Mouse (Mus musculus) erythroid progenitor cell, adult 5-6 weeks (primary cell): ENCODE results near the gene Rsg1. TPM values are rescaled to one million over a fixed set of nuclear protein-coding genes. Genes with fewer than 3 reads are reported as not detected.

Experiments
- ATAC-seq: replicated peaks from 2 replicates; pipeline ENCODE4 v1.8.0; 2016; ENCODE audit warnings: moderate number of reproducible peaks, mild to moderate bottlenecking, moderate TSS enrichment, inconsistent platforms; ENCODE audit not compliant: poor library complexity, low FRiP score, severe bottlenecking
- total RNA-seq, 2 experiments: library from RNA; stranded (forward) in 1 of 2; stranded (reverse) in 1 of 2; fragments of 150-400 nt in 1 of 2; fragments of 186-747, 209-891 nt in 1 of 2; gene quantifications; 2 replicates each; pipeline versions ENCODE4 v1.2.3 to v1.2.4; 2015 to 2017; ENCODE audit warnings: low replicate concordance in 2 of 2

Gene Rsg1
- total RNA-seq, 2 experiments from 2014 or later: not detected

DNA sequence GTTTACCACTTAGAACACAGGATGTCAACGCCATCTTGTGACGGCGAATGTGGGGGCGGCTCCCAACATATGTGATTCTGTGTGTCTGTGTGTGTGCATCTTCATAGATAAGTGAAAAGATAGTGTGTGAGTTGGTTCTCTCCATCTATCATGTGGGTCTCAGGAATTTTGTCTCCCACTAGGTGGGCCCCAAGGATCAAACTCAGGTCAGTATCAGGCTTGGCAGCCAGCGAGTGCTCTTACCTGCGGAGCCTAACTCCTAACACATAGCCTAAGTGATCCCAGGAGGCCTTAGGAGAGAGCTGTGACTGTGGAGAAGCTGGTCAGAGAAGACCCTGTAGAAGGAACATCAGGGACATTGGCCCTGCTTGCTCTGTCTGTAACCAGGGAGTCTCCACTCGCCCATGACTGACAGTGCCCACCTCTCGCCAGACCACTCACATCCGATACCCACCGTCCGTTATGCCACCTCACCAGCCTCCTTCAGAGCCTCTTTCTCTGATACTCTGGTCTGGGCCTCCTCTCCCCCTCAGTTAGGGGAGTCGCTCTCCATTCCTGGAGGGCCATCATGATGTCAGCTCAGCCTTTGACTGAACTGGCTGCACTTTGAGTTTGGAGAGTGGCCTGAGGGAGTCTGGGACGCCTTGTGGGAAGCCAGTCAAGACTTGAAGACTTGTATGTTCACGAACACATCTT lies 3.1 kb upstream of the Rsg1 start:
- ATAC-seq: peak; percentile 51

DNA sequence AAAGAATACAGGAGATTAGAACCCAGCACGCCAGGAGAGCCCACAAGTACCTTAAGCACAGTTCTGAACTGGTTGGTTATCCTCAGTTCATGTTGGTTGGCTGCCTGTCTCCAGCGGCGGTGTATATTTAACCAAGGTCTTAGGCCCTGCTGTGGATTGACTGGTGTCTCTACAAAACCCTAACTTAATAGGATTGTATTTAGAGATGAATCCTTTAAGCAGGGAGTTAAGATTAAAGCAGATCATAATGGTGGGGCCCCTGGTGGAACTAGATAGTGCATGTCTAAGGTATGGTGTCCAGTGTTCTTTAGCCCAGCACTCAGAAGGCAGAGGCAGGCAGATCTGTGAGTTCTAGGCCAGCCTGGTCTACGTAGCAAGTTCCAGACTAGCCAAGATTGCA lies 2.1 kb upstream of the Rsg1 start:
- no peak for ATAC-seq

DNA sequence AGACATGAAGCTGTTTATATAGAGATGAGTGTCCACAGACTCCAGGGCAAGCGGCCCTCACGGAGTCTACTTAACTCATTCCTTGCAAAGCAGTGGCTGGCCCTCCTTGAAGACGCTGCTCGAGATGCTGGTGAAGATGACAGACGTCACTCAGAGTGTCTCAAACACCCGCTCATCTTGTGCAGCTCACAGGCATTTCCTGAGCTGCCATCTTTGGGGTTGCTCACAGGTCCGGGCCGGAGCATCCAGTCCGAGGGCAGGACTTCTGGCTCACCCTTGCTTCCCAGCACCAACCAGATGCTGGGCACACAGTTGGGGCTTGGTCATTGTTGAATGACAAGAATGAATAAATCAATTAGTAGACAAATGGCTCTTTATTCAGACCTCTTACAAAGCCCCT lies 864 bp upstream of the Rsg1 start:
- no peak for ATAC-seq

DNA sequence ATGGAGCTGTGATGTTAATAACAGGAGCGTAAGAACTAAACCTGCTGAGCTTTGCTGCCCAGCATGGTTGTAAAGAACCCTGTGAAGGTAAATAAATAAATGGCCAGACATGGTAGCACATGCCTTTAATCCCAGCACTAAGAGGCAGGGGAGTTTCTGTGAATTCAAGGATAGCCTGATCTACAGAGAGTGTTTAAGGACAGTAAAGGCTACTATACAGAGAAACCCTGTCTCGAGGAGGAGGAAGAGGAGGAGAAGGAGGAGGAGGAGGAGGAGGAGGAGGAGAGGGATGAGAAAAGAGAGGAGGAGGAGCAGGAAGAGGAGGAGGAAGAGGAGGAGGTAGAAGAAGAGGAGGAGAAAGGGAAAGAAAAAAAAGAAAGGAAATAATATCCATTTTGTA lies 414 bp upstream of the Rsg1 start:
- 0 out of 2 replicates have a peak, but pooled peaks have one; percentile 5 for ATAC-seq

DNA sequence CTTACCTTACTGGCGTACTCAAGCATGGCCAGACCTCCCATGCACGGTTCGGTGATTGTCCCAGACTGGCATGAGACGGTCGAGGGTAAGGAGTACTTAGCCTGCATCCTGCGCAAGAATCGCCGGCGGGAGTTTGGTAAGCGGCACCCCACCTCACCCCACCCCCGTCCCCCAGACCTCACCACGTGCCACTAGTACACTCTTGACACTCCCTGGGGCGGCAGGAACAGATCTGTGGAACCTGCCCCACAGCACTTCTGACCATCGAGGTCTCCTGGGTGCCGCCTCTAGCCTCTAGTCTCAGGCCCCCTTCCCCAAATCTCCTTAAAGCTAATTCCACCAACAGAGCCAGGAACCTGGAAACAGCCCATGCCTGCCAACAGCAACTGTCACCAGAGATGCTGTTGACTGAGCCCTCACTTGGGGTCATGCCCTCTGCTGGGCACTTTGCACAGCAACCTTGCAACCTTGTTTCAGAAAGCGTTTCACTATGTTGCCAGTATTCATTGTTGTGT lies 638 bp downstream of the Rsg1 start:
- ATAC-seq: peak; percentile 68

DNA sequence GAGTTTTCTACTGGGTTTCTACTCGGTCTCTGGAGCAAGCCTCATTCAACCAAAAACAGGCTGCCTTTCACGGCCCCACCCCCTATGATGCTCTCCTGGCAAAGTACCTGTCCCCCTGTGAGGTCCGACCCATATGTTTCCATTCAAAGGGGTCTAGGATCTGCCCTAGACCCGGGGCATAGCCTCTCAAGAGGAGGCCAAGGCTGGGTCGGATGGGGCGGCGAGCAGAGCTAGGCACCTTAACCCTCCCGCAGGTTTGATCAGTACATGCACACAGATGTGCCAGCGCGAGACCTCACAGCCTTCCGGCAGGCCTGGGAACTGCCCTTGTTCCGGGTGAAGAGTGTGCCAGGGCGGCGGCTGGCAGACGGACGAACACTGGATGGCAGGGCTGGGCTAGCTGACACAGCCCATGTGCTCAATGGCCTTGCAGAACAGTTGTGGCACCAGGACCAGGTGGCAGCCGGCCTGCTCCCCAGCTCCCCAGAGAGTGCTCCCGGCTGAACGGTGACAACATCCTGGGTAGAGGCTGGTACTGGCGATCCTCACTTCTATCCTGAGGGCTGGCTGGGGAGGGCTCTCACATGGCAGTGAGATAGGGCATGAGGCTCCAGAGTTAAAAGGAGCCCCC lies 5.9 kb downstream of the Rsg1 start:
- ATAC-seq: no peak

DNA sequence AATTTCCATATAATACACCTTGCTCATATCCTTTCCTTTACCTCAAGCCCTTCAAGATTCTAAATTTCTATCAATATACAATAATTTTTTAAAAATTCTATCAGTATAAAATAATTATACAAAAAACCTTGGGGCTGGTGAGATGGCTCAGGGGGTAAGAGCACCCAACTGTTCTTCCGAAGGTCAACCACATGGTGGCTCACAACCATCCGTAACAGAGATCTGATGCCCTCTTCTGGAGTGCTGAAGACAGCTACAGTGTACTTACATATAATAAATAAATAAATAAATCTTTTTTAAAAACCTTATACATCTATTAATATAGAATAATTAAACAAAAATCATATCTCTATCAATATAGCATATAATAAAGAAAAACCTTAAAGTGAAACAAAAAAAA lies 8.1 kb downstream of the Rsg1 start:
- ATAC-seq: no peak

DNA sequence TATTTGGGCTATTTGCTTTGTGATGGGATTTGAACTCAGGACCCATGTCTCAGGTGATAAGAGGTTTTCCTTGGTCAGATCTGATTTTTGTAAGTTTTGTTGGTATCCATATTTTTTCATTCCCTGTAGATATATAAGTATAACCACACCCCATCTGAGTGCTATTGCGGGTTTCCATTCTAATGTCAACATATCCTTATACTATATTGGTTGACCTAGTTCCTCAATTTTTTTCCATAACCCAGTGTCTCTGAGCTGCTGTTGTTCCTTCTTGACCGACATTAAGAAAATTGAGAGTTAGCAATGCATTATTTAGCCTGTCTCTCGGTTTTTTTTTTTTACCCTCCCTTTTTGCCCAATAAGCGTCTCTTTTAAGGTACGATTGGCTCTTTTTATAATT lies 9.0 kb downstream of the Rsg1 start:
- no peak for ATAC-seq

DNA sequence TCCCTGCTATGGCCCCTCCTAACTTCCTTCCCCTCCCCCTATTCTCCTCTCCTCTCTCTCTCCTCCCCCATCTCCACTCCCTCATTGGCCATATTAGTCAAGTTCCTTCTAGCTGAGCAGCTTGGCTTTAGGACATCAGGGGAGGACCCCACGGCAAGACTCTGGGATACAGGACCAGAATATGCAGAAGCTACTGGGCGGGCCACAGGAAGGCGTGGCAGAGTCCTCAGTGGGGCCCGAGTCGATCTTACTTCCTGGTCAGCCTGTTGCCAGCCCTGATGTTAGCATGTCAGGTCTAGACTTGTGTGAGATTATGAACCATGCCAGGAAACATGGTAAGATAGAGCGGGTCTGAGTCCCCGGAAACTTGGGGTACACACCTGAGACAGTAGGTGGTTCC lies 14.9 kb downstream of the Rsg1 start:
- no peak for ATAC-seq

DNA sequence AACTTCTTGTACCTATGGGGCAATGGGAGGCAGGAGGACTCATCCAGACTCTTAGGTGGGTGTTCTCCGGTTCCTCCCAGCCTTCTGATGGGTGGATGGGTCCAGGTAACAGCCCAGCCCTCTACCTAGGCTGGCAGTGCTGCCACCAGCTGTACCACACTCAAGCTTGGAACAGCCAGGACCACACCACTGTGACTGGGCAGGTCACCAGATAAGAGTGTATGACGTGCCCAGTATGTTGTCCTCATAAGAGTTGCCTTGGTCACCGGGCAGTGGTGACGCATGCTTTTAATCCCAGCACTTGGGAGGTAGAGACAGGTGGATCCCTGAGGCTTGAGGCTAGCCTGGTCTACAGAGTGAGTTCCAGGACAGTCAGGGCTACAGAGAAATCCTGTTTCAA lies 19.4 kb downstream of the Rsg1 start:
- ATAC-seq: no peak

DNA sequence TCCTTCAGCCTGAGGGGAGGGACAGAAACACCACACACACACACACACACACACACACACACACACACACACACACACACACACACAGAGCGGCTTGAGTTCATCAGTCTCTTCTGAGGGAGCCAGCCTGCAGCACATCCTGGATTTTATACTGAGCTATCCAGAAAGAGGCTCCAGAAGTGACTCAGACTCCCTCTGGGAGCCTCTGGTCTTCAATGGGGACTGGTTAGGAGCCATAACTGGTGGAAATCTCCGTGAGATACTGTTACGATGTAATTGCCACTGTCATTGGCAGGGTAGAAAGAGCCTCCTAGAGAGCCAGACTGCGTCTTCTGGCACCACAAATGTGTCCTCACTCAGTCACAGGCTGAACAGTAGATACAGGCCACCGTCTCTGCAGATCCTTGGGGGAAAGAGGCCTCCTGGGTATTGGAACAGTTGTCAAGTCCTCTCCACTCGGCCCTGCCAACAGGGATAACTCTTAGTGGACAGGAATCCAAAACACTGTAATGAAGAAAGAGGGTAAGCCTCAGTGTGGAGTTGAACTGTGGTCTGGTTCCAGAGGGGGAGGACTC lies 21.9 kb downstream of the Rsg1 start:
- no peak for ATAC-seq

DNA sequence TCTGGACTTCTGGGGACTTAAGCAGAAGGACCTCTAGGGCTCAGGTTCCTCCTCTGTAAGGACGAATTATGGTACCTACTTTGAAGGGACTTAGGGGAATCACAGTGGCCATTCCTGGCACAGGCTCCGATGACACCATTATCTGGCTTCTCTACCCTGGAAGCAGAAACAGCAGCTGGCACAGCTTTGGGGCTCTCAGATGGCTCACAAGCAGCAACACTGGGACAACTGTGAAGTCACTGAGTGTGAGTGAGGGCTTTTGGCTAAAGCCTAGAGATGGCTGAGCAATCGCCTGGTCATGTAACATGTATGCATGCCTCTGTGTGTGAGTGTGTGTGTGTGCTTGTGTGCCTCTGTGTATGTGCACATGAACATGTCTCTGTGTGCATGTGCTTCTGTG lies 23.1 kb downstream of the Rsg1 start:
- no peak for ATAC-seq

DNA sequence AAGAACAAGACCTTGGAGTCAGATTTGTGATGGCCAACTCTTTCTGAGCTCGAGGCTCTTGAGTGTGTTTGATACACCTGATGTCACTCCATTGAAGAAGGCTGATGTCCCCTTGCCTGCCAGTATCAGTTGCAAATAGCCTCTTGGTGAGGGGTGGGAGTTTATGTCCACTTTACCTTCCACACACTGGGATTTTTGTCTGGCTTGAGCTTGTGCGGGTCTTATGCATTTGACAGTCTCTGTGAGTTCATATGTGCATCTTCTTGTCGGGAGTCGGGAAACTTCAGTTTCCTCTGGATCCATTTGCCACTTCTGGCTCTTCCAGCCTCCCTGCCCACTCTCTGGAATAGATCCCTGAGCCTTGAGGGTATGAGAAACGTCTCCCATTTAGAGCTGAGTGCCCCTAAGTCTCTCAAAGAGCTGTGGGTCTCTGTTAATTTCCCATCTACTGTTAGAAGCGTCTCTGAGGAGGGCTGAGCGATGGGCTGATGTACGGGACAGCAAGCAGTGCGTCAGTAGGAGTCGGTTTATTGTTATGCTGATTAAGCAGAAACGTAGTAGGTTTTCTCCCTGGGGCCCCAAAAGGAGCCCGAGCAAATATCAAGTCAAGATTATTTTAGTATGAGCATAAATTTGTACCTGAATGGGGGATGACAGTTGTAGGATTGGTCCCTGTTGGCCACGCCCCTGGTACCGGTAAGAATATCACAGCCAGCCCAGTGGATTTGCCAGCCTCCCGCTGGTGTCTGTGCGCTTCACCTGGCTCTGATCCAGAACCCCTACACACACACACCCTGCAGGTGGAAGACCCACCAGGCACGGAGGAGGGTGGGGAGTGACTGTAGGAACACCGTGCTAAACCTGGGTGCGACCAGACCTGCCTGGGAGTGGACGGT lies 25.0 kb downstream of the Rsg1 start:
- ATAC-seq: no peak

DNA sequence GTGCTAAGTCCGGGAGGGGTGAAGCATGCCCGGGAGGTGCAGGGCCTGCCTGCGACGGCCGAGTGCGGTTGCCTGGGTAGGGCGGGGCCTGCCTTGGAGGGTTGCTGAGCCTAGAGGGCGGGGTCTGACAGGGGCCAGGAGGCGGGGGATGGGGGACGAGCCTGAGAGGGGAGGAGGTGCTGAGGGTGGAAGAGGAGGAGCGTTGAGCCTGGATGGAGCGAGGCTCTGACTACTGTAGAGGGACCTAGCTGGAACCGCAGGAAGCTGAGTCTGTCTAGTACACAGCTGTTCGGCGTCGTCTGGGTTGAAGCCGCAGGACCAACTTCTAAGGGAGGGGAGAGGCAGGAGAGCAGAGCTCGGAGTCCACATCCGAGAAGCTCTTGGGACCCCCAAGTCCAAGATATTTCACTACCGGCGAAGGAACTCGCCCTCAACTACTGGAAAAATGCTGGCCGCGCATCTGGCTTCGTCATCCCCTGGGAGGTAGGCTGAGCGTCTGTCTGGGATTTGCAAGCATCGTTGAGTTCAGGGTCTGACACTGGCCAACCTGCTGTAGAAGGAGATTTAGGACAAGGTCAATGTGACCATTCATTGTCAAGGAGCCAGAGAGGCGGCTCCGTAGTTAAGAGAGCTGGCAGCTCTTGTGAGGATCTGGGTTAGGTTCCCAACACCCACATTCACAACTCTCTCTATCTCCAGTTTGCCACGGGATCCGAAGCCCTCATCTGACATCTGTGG lies 25.8 kb downstream of the Rsg1 start, which contains the start of gene Arhgef19:
Arhgef19 (plus strand) TSS at position 112 of the 738 bp plus-strand sequence.
- peak; percentile 60 for ATAC-seq

DNA sequence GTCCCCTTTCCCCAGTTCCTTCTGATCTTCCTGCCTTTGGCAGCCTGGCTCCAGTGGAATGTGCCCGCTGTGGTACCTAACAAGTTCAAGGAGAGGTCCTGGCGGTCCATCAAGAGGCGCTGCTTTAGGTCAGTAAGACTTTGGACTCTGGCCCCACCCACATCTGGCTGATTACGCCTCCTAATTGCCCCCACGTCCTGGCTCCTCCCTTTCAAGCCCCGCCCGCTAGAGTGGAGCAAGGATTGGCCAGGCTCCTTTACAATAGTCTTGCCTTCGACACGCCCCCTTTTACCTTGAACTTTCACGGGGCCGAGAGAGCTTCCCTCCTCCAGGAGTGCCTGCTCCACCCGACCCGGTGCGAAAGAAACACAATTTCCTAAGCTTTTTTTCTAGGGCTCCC lies 26.9 kb downstream of the Rsg1 start:
- no peak for ATAC-seq

DNA sequence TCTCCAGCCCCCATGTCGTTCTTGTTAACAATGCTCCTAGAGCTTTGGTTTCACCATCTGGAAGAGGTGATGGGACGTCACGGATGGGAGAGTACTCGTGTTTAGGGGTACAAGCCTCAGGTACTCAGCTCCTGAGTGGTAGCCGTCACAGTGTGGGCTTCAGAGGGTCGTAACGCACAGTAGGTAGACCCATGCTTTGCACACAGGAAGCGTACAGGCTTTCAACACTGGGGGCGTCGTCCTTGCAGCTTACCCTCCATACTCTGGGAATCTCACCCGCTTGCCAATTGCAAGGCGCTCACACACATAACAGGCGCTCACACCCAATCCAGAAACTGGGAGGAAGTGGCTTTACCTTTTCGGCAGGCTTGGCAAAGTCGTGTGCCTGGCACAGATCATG lies 28.1 kb downstream of the Rsg1 start:
- no peak for ATAC-seq

DNA sequence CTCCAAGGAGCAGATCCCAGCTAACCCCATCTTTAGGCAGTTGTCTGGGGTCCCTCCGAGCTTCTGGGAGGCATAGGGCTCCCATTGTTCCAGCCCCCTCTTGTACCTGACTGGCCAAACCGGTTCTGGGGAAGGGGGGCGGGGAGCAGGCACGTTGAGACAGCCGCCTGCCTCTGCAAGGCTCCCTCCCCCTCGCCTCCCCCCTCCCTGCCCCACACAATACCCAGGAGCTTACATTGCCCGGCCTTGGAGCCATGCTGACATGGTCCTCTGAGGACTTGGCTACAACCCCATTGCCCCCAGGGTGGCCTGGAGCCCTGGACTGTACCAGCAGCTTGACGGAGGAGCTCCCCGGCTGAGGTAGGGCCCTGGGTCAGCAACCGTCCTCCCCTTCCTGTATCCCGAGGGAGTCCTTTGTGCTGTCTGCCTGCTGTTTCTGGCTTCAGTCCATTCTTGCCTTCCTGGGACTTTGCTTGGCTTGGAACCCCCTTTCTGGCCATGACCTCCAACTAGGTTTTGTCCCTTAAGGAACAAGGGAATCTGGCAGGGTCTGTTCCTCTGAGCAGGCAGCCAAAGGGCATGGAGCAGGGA lies 29.0 kb downstream of the Rsg1 start:
- no peak for ATAC-seq

DNA sequence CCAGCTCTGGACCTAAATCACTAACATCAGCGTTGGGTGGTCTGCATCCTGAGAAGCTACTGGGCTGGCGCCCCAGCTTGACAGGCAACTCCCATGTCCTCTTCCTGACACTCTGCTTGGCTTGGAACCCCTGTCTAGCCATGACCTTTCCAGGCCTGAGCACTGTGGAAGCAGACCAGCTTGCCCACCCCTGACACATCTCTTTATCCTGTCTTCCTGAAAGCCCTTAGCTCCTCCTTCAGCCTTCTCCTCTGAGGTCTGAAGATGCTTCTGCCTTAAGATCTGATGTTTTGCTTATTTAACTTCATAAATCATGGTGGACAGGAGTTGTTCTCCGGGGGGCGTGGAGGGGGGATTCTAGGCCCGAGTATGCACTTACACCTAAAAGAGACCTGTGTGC lies 29.9 kb downstream of the Rsg1 start:
- ATAC-seq: no peak

DNA sequence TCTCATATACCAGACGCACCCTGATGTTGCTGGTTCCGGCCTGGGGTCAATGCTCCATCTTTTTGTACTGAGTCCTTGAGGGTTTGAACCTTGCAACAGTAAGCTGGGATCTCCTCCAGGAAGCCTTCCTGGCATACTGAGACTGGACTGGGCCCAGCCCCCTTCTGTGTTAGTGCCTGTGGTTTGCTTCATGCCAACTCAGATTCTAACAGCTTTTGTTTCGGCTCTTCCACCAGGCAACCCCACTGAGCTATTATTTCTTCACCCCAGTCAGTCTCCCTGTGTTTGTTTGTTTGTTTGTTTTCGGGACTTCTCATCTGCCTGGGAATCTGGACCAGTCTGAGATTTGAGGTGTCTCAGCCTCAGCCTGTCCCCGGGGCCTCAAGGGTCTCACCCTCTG lies 30.6 kb downstream of the Rsg1 start:
- ATAC-seq: no peak
